Mouse (Mus musculus) lung, postnatal 0 days (tissue): ENCODE data around the gene Synj2.

ENCODE experiments used
- CTCF ChIP-seq: IDR thresholded peaks from 2 replicates; pipeline ENCODE4 v1.5.1; 2016; ENCODE audit warnings: antibody characterized with exemption, mild to moderate bottlenecking
- EP300 ChIP-seq: IDR thresholded peaks from 2 replicates; pipeline ENCODE4 v1.6.1; 2016; ENCODE audit warnings: antibody characterized with exemption, mild to moderate bottlenecking, control low read depth

DNA sequence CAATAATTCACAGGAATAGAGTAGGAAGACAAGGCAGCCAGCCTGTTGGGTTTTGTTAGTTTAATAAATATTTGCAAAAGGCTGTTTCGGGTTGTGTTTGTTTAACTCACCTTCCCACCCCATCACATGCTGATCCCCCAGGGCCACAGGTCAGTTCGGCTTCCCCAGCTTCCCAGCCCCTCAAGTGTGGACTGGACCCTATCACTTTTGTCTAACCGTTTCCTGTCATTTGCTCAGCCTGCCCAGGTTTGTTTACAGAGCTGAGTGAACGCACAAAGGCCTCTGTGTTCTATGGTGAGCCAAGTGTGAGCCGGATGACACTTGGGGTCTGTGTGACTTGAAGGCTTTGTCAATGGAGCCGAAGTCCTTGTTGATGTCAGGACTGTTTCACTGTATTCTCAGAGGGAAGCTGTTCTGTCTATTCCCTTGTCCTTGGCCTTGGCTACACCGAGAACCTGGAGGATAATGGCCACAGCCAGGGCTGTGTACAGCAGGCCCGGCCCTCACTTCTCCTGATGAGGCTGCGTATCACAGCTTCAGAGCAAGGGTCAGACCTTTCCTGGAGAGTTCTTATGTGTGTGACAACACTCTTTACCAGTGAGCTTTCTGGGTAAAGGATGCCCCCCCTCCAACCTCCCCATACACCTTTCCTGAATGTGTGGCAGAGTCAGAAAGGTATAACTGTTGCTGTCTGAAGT, 24.2 kb downstream of the Synj2 start:
- no peak for TF ChIP-seq CTCF
- TF ChIP-seq EP300 = no peak
